Mouse (Mus musculus) lung, postnatal 0 days (tissue): Measurements from ENCODE around the gene Zfp366.

Experiments
- CTCF ChIP-seq: IDR thresholded peaks from 2 replicates; pipeline ENCODE4 v1.5.1; 2016; ENCODE audit warnings: antibody characterized with exemption, mild to moderate bottlenecking
- EP300 ChIP-seq: IDR thresholded peaks from 2 replicates; pipeline ENCODE4 v1.6.1; 2016; ENCODE audit warnings: antibody characterized with exemption, mild to moderate bottlenecking, control low read depth

- no peak for TF ChIP-seq CTCF
- TF ChIP-seq EP300, result no peak
These were observed 26.2 kb downstream of the Zfp366 start for GRCm38 (mm10) chr13:99210837-99211236.
